Mouse (Mus musculus) left cerebral cortex, adult 18-20 months (tissue): ENCODE results near the gene Stx1a. TPM values are rescaled to one million over a fixed set of nuclear protein-coding genes. Genes with fewer than 3 reads are reported as not detected.

Experiments
- DNase-seq, 2 experiments: peaks; one replicate each; pipeline ENCODE4 v3.0.0; 2021 to 2022; ENCODE audit warnings: low spot score in 2 of 2, mixed read lengths in 1 of 2
- total RNA-seq, 2 experiments: library from RNA; stranded (reverse); gene quantifications; 2 replicates each; pipeline ENCODE4 v1.2.3; 2021

The Stx1a gene
- total RNA-seq, 2 experiments from 2014 or later, result 309 to 311 TPM

GRCm38 (mm10) chr5:135077564-135078481, 54.5 kb downstream of the Stx1a start, which contains the start of gene Vps37d:
Gene Vps37d (minus strand): TSS chr5:135078266.
- DNase-seq, result peak; percentile 94 to 97

DNA sequence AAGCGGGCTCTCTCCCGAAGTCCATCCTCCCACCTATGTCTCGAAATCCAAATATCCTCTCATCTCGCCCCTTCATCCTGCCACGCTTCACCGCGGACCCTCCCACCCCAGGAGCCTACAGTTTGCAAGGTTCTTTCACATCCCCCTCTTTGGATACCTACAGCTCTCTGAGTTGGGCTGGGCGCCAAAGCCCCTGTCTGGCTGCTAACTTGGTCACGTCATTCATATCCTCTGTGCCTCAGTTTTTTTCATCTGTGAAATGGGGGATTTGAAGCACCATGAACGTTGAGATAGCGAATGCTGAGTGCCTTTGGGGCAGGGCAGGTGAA, 55.2 kb downstream of the Stx1a start:
- no peak for DNase-seq

DNA sequence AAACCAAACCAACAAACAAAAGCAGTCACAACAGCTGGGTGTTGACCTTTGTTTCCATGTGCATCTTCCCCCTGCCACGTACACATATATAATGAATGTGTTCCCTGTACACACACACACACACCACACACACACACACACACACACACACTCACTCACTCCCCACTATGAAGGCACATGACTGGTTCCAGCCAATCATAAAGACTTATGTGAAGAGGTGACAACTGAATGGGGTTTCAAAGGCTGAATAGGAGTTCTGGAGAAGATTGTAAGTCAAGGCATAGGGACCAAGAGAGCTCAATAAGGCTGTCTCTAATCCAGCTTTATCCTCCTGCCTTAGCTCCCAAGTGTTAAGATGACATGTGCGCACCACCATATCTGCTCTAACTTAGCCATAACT, 56.3 kb downstream of the Stx1a start:
- no peak for DNase-seq

- DNase-seq, result no peak
Observed at GRCm38 (mm10) chr5:135080539-135080938, 57.3 kb downstream of the Stx1a start.

- no peak for DNase-seq
Observed at GRCm38 (mm10) chr5:135086871-135087270, 63.6 kb downstream of the Stx1a start.

DNA sequence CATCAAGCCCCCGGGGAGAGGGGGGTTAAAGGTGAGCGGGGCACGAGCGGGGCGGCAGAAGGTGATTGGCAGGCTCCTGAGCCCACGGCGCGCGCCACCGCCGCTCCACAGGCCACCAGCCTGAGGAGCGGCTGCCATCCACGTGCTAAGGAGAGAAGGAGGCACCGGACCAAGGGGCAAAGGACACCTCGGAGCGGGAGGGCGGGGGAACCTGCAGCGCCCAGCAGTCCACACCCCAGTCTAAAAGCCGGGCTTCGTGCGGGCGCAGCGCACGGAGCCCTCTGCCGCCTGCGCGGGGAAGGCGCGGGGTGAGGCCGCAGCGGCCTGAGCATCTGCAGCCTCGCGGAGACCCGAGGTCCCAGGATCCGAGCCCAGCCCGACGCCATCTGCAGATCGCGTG, 66.4 kb downstream of the Stx1a start, which contains the start of gene Mlxipl:
Mlxipl (plus strand) TSS at position 238 of the 400 bp plus-strand sequence.
- DNase-seq, result no peak

Other genes with a start within 250 kb of the Stx1a start
- not detected for gene Tmem270, start 116.7 kb upstream of the Stx1a start, total RNA-seq
- not detected for gene Cldn13, start 108.0 kb upstream of the Stx1a start, total RNA-seq
- 1 to 10 TPM; 7.4 to 9.7 TPM for gene Mettl27, start 91.1 kb upstream of the Stx1a start, total RNA-seq
- not detected for gene Cldn4, start 76.5 kb upstream of the Stx1a start, total RNA-seq
- gene Cldn3, start 37.3 kb upstream of the Stx1a start, total RNA-seq, result under 1 TPM in 1 of 2 experiments, not detected in 1; 0.49 TPM
- 10 to 100 TPM; 34.3 to 38.1 TPM for gene Abhd11, start 14.3 kb upstream of the Stx1a start, total RNA-seq
- 10 to 100 TPM; 40.6 to 44.5 TPM for gene Dnajc30, start 40.7 kb downstream of the Stx1a start, total RNA-seq
- 10 to 100 TPM; 43.9 to 54.1 TPM for gene Bud23, start 41.5 kb downstream of the Stx1a start, total RNA-seq
- gene Vps37d, start 54.8 kb downstream of the Stx1a start, total RNA-seq, result 10 to 100 TPM; 30.8 to 32.9 TPM
- 1 to 10 TPM; 3.2 to 4.4 TPM for gene Mlxipl, start 66.4 kb downstream of the Stx1a start, total RNA-seq
- 10 to 100 TPM; 24.9 to 26.9 TPM for gene Tbl2, start 126.2 kb downstream of the Stx1a start, total RNA-seq
- 10 to 100 TPM; 56.0 to 57.9 TPM for gene Bcl7b, start 144.8 kb downstream of the Stx1a start, total RNA-seq
- gene Baz1b, start 163.8 kb downstream of the Stx1a start, total RNA-seq, result 10 to 100 TPM; 78.1 to 79.2 TPM
- gene Fzd9, start 227.7 kb downstream of the Stx1a start, total RNA-seq, result 1 to 10 TPM; 5.4 to 6.0 TPM